Mouse (Mus musculus) cerebellum, postnatal 4 days (tissue): ENCODE measurements around the gene Olfr1249.
"Not testable (repeated sequence)": the region's sequence is repeated elsewhere in the genome, so short reads cannot be mapped to it uniquely, and the experiment has no call there.

Source experiments
- DNase-seq, 2 experiments: peaks; one replicate each; pipeline ENCODE4 v3.0.0; 2022; ENCODE audit warnings: low spot score in 2 of 2, mixed read lengths in 1 of 2

The Olfr1249 gene

DNA sequence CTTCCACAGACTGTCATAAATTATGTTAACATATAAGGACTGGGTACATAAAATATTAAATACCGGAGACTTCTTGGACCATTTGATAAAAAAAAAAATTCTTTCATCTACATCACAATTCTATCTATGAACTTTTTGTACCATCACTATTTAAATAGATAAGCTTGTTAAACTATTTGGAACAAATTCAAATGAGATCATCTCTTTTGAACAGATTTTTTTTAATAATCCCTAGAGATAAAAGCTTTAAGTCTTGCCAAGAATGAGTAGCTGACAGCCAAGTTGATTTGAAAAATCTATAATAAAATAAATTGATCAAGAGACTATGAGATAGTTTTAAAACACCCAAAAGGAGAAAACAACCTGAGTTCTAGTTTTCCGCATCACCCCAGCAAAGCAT is at the start of gene Olfr1249:
TSS of gene Olfr1249 (minus strand) at position 101 of the 400 bp plus-strand sequence.
- no peak for DNase-seq

DNA sequence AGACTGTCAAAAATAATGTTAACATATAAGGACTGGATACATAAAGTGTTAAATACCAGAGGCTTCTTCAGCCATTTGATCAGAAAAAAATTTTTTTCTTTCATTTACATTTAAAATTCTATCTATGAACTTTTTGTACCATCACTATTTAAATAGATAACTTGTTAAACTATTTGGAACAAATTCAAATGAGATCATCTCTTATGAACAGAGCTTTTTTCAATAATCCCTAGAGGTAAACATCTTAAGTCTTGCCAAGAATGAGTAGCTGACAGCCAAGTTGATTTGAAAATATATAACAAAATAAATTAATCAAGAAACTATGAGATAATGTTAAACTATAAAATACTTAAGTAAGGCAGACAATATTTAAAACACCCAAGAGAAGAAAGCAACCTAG is 37.1 kb upstream of the Olfr1249 start, which contains the start of gene Olfr1251:
TSS of gene Olfr1251 (minus strand) at position 101 of the 400 bp plus-strand sequence.
- DNase-seq = no peak

DNA sequence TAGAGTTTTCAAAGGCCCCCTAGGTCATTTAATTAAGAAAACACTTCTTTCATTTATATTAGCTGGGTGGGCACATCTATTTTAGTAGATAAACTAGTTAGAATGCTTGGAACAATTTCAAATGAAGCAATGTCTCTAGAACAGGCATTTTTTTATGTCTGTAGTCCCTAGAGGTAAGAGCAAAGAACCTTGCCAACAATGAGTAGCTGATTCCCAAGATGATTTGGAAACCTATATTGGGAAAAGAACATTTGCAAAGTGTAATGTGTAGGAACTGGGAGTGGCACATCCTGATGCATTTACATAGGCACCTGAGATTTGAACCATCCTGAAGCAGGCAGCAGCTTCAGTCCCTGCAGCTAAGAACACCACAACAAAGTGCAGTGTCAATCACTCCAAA is 26.6 kb upstream of the Olfr1249 start, which contains the start of gene Olfr1250:
TSS of gene Olfr1250 (minus strand) at position 101 of the 400 bp plus-strand sequence.
- DNase-seq = no peak

- DNase-seq = not testable (repeated sequence)
Measured at GRCm38 (mm10) chr2:89618145-89618544, 16.6 kb downstream of the Olfr1249 start, which contains the start of gene Olfr1248. TSS of gene Olfr1248 (minus strand) at chr2:89618245.

- no peak for DNase-seq
Measured at GRCm38 (mm10) chr2:89614030-89614429, 20.8 kb downstream of the Olfr1249 start, which contains the start of gene Olfr1247. TSS of gene Olfr1247 (minus strand) at chr2:89614130.

- DNase-seq = no peak
Measured at GRCm38 (mm10) chr2:89593057-89593456, 41.7 kb downstream of the Olfr1249 start, which contains the start of gene Olfr1246. TSS of gene Olfr1246 (minus strand) at chr2:89593157.
